8 mouse cellular contexts compared by ENCODE assay signal in genomic region chr6:125493147-125493546, GRCm38 (mm10). TPM values are rescaled to one million over a fixed set of nuclear protein-coding genes. Genes with fewer than 3 reads are reported as not detected.
DNase-seq lines count a peak whose midpoint lies in the region; ATAC-seq lines count a peak whose summit lies in the region.

No protein-coding gene starts in this region.

- intact Hi-C loops in heart, postnatal 14 days (cut with DNase I) = no loop called here

- WGBS in heart, embryonic 10.5 days = 39% methylated on average over 5 of the region's 5 CpGs
- 42% methylated on average over 5 of the region's 5 CpGs for WGBS in embryonic facial prominence, embryonic 12.5 days
- WGBS in intestine, embryonic 16.5 days = 45% methylated on average over 5 of the region's 5 CpGs
- WGBS in midbrain, embryonic 14.5 days = 58% methylated on average over 5 of the region's 5 CpGs

- no peaks in the 10 kb centered on the region for H3K9me3 ChIP-seq in heart, embryonic 10.5 days
- no peaks in the 10 kb centered on the region for H3K9me3 ChIP-seq in embryonic facial prominence, embryonic 12.5 days
- H3K9me3 ChIP-seq in intestine, embryonic 16.5 days (ENCODE audit: control insufficient read depth, low read length) = no peaks in the 10 kb centered on the region
- no peaks in the 10 kb centered on the region for H3K9me3 ChIP-seq in midbrain, embryonic 14.5 days (ENCODE audit: control insufficient read depth, low read length)

- no peak for DNase-seq in heart, embryonic 10.5 days (ENCODE audit: low spot score)
- DNase-seq in heart, postnatal 14 days = no peak
- no peak for DNase-seq in midbrain, embryonic 14.5 days
- DNase-seq in adrenal gland, adult 18-20 months (ENCODE audit: low spot score in 2 of 2) = no peak
- DNase-seq in adrenal gland, postnatal 25 days = no peak

- no peak overlapping the region for H3K9ac ChIP-seq in embryonic facial prominence, embryonic 12.5 days
- H3K9ac ChIP-seq in intestine, embryonic 16.5 days (ENCODE audit: low read depth, low read length) = peak overlapping the region; percentile 84
- H3K9ac ChIP-seq in midbrain, embryonic 14.5 days (replicated peaks; ENCODE audit: low read length) = no peak overlapping the region

- H3K4me2 ChIP-seq in embryonic facial prominence, embryonic 12.5 days (replicated peaks) = peak overlapping the region; percentile 95
- peak overlapping the region; percentile 93 for H3K4me2 ChIP-seq in intestine, embryonic 16.5 days (ENCODE audit: low read depth, low read length)
- peak overlapping the region; percentile 95; the same call in 1 of the 2 replicates for H3K4me2 ChIP-seq in midbrain, embryonic 14.5 days (ENCODE audit: low read length)

- H3K27ac ChIP-seq in heart, embryonic 10.5 days = 0 out of 2 replicates have a peak overlapping the region, but pooled peaks have one; percentile 86
- H3K27ac ChIP-seq in embryonic facial prominence, embryonic 12.5 days = no peak overlapping the region
- H3K27ac ChIP-seq in intestine, embryonic 16.5 days (ENCODE audit: low read length) = 0 out of 2 replicates have a peak overlapping the region, but pooled peaks have one; percentile 42
- H3K27ac ChIP-seq in midbrain, embryonic 14.5 days (replicated peaks; ENCODE audit: low read depth, low read length) = no peak overlapping the region

- H3K4me3 ChIP-seq in heart, embryonic 10.5 days = peak overlapping the region; percentile 78
- H3K4me3 ChIP-seq in embryonic facial prominence, embryonic 12.5 days = peak overlapping the region; percentile 70
- peak overlapping the region; percentile 75 for H3K4me3 ChIP-seq in intestine, embryonic 16.5 days (ENCODE audit: low read length)
- H3K4me3 ChIP-seq in midbrain, embryonic 14.5 days (replicated peaks; ENCODE audit: low read depth, low read length) = peak overlapping the region; percentile 59; the same call in 1 of the 2 replicates

- no peak for ATAC-seq in embryonic facial prominence, embryonic 12.5 days (ENCODE audit: insufficient number of reproducible peaks, insufficient read depth, low FRiP score, low TSS enrichment)
- peak; percentile 14 for ATAC-seq in intestine, embryonic 16.5 days
- ATAC-seq in midbrain, embryonic 14.5 days (ENCODE audit: low FRiP score, low TSS enrichment) = no peak
- ATAC-seq in inflammation-experienced regulatory T-cells, adult 6 months = no peak

- peaks cover 50% of the 10 kb centered on the region for H3K4me1 ChIP-seq in heart, embryonic 10.5 days
- peaks cover 12% of the 10 kb centered on the region; the same call in 1 of the 2 replicates for H3K4me1 ChIP-seq in embryonic facial prominence, embryonic 12.5 days
- H3K4me1 ChIP-seq in intestine, embryonic 16.5 days (ENCODE audit: control insufficient read depth, insufficient read depth, low read length) = peaks cover 16% of the 10 kb centered on the region; the same call in 1 of the 2 replicates
- peaks cover 8% of the 10 kb centered on the region for H3K4me1 ChIP-seq in midbrain, embryonic 14.5 days (ENCODE audit: control insufficient read depth, insufficient read depth, low read length)

- peaks cover 54% of the 10 kb centered on the region for H3K27me3 ChIP-seq in heart, embryonic 10.5 days (ENCODE audit: insufficient read depth, poor library complexity, severe bottlenecking)
- H3K27me3 ChIP-seq in embryonic facial prominence, embryonic 12.5 days = peaks cover 19% of the 10 kb centered on the region
- no peaks in the 10 kb centered on the region for H3K27me3 ChIP-seq in intestine, embryonic 16.5 days (replicated peaks; ENCODE audit: control insufficient read depth, insufficient read depth, low read length)
- H3K27me3 ChIP-seq in midbrain, embryonic 14.5 days (ENCODE audit: control insufficient read depth, insufficient read depth, low read length) = peaks cover 15% of the 10 kb centered on the region

- no peaks in the 10 kb centered on the region for H3K36me3 ChIP-seq in heart, embryonic 10.5 days
- no peaks in the 10 kb centered on the region for H3K36me3 ChIP-seq in embryonic facial prominence, embryonic 12.5 days
- H3K36me3 ChIP-seq in intestine, embryonic 16.5 days (ENCODE audit: control insufficient read depth, insufficient read depth, low read length) = no peaks in the 10 kb centered on the region
- H3K36me3 ChIP-seq in midbrain, embryonic 14.5 days (ENCODE audit: control insufficient read depth, insufficient read depth, low read length) = no peaks in the 10 kb centered on the region

RNA-seq across cellular contexts. Expression of gene Cd9, which starts 1.4 kb away (rescaled TPM):
- 70.2 and 73.2 TPM in 2 replicates for polyA plus RNA-seq in heart, embryonic 10.5 days (2016; fragmentation: Nextera tagmentation; extraction: Ambion mirVana)
- 10 to 100 TPM; 63.4 to 69.8 TPM for total RNA-seq in heart, postnatal 14 days (2021)
- 70.5 and 72.0 TPM in 2 replicates for polyA plus RNA-seq in embryonic facial prominence, embryonic 12.5 days (2016; fragmentation: Nextera tagmentation; extraction: Ambion mirVana)
- polyA plus RNA-seq in intestine, embryonic 16.5 days (2015; fragmentation: Nextera tagmentation; extraction: Ambion mirVana) = 146 and 167 TPM in 2 replicates
- polyA plus RNA-seq in midbrain, embryonic 14.5 days (2014; fragmentation: Nextera tagmentation; extraction: Ambion mirVana) = 59.8 and 66.5 TPM in 2 replicates
- 100 to 1,000 TPM; 101 to 147 (median 147) TPM for polyA plus RNA-seq in inflammation-experienced regulatory T-cells, adult 6 months (2017; shearing (Covaris generic))
- total RNA-seq in adrenal gland, adult 18-20 months (2021) = 100 to 1,000 TPM in 1 of 2 experiments, 10 to 100 TPM in 1; 90.1 to 131 TPM
- total RNA-seq in adrenal gland, postnatal 25 days (2021) = 113 and 128 TPM in 2 replicates

RNA-seq across cellular contexts. Expression of gene Vwf, which starts 53.4 kb away (rescaled TPM):
- polyA plus RNA-seq in heart, embryonic 10.5 days (2016; fragmentation: Nextera tagmentation; extraction: Ambion mirVana) = 22.1 and 26.0 TPM in 2 replicates
- 100 to 1,000 TPM in 1 of 2 experiments, 10 to 100 TPM in 1; 88.1 to 110 TPM for total RNA-seq in heart, postnatal 14 days (2021)
- polyA plus RNA-seq in embryonic facial prominence, embryonic 12.5 days (2016; fragmentation: Nextera tagmentation; extraction: Ambion mirVana) = 7.4 and 7.5 TPM in 2 replicates
- 7.0 and 8.6 TPM in 2 replicates for polyA plus RNA-seq in intestine, embryonic 16.5 days (2015; fragmentation: Nextera tagmentation; extraction: Ambion mirVana)
- polyA plus RNA-seq in midbrain, embryonic 14.5 days (2014; fragmentation: Nextera tagmentation; extraction: Ambion mirVana) = 3.9 and 10.0 TPM in 2 replicates
- under 1 TPM in 1 of 3 experiments, not detected in 2; 0.17 TPM for polyA plus RNA-seq in inflammation-experienced regulatory T-cells, adult 6 months (2017; shearing (Covaris generic))
- total RNA-seq in adrenal gland, adult 18-20 months (2021) = 1 to 10 TPM; 5.7 to 8.0 TPM
- 5.8 and 6.9 TPM in 2 replicates for total RNA-seq in adrenal gland, postnatal 25 days (2021)

Comparison
In these comparisons a context has a peak if more than half of its experiments do, and no peak if none do; other contexts are left out.
1. H3K27ac ChIP-seq: peak in heart, embryonic 10.5 days (single experiment) and intestine, embryonic 16.5 days (single experiment); none in embryonic facial prominence, embryonic 12.5 days (single experiment) and midbrain, embryonic 14.5 days (single experiment).
2. Peak in every context shown above with its lines, with median percentiles within 50 percentile points of each other: H3K4me3 ChIP-seq and H3K4me2 ChIP-seq.